Mouse (Mus musculus) C2C12 (cell line): Measurements from ENCODE around the gene Ntf3.

Source experiments
- CEBPB ChIP-seq: IDR thresholded peaks from one replicate; pipeline ENCODE4 v1.6.1; 2011; ENCODE audit warnings: low read depth, mild to moderate bottlenecking, control low read depth, moderate library complexity
- CTCF ChIP-seq: IDR thresholded peaks from one replicate; pipeline ENCODE4 v1.5.1; 2011; ENCODE audit not compliant: control insufficient read depth, insufficient read depth, insufficient read length
- FOSL1 ChIP-seq: IDR thresholded peaks from one replicate; pipeline ENCODE4 v1.8.0; 2011; ENCODE audit warnings: mild to moderate bottlenecking, low read length; ENCODE audit not compliant: poor library complexity, insufficient read depth, severe bottlenecking
- MAX ChIP-seq: IDR thresholded peaks from one replicate; pipeline ENCODE4 v1.6.1; 2011; ENCODE audit warnings: mild to moderate bottlenecking, control low read depth
- MYOD1 ChIP-seq: IDR thresholded peaks from one replicate; pipeline ENCODE4 v1.6.1; 2011; ENCODE audit warnings: low read depth; ENCODE audit not compliant: control insufficient read depth, insufficient read length
- MYOG ChIP-seq: IDR thresholded peaks from one replicate; pipeline ENCODE4 v1.6.1; 2011; ENCODE audit not compliant: control insufficient read depth, insufficient read length; ENCODE audit errors: extremely low read depth
- USF1 ChIP-seq: IDR thresholded peaks from one replicate; pipeline ENCODE4 v1.6.1; 2011; ENCODE audit warnings: low read depth, mild to moderate bottlenecking, control low read depth, moderate library complexity

GRCm38 (mm10) chr6:126155928-126156327, 10.8 kb downstream of the Ntf3 start:
- TF ChIP-seq CTCF: no peak
- no peak for TF ChIP-seq CEBPB
- TF ChIP-seq MAX: no peak
- no peak for TF ChIP-seq MYOD1
- TF ChIP-seq FOSL1: no peak
- TF ChIP-seq USF1: no peak
- TF ChIP-seq MYOG: no peak
